Mouse (Mus musculus) megakaryocyte, adult 5-6 weeks (primary cell): ENCODE data around the gene Trib2. TPM values are rescaled to one million over a fixed set of nuclear protein-coding genes. Genes with fewer than 3 reads are reported as not detected.

ENCODE experiments used
- ATAC-seq: 2 replicates; pipeline ENCODE4 v1.8.0; 2016; ENCODE audit warnings: mild to moderate bottlenecking, inconsistent platforms; ENCODE audit not compliant: poor library complexity, severe bottlenecking
- total RNA-seq, 2 experiments: library from RNA; stranded (forward) in 1 of 2; stranded (reverse) in 1 of 2; fragments of 153-499, 151-499 nt in 1 of 2; fragments of 221-1000, 200-1000 nt in 1 of 2; gene quantifications; 2 replicates each; pipeline versions ENCODE4 v1.2.3 to v1.2.4; 2015 to 2017

Trib2 gene
- total RNA-seq, 2 experiments from 2014 or later, result 0.33 to 0.96 TPM

DNA sequence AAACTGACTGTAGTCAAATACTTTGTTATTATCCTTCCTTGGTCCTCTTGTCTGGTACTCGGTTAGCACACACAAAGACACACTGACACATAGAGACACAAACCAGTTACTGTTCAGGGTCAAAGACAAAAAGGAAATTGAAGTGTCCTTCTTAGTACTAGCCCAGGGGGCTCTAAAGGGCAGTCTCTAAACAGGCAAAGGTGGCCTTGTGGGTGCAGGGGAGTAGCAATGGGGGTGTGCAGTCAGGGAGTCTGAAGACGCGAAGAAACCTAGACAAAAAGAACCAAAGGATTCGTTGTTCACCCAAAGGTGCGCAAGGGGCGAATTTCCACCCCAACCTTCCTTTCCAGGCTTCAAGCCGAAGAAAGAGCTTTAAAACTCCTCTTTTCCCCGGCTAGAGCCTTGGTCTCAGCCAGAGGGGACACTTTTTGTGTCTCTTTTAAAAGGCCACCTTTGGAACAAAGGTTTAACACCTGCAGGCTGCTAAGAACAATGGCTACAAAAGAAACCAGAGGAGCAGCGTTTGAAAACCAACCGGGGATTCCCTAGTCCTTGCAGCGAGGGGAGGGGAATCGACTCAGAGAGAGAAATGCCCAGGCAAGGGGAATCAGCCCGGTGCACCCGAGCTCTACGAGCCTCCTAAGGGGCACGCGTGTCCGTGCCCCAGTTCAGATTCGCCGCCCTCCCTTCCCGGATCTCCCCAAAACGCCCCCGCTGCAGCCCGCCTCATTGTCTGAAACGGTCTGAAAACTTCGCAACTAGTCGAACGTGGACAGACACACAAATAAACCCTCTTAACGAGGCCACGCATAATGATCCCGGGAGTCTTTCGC, 2.3 kb downstream of the Trib2 start:
- no peak for ATAC-seq

DNA sequence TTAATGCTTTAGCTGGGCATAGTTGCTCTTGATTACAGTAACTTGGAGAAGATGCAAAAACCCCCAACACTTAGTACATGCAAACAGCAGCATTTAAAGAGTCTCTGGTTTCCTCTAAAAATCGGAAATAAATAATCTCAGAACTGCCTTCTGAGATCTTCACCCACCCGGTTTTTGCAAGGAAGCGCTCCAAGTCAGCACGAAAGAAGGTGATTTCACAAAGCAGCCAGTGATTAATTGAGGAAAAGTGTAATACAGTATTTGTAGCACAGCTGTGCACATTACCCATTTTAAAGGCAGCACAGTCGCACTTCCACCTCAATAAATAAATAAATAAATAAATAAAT, 2.9 kb downstream of the Trib2 start:
- ATAC-seq, result no peak

DNA sequence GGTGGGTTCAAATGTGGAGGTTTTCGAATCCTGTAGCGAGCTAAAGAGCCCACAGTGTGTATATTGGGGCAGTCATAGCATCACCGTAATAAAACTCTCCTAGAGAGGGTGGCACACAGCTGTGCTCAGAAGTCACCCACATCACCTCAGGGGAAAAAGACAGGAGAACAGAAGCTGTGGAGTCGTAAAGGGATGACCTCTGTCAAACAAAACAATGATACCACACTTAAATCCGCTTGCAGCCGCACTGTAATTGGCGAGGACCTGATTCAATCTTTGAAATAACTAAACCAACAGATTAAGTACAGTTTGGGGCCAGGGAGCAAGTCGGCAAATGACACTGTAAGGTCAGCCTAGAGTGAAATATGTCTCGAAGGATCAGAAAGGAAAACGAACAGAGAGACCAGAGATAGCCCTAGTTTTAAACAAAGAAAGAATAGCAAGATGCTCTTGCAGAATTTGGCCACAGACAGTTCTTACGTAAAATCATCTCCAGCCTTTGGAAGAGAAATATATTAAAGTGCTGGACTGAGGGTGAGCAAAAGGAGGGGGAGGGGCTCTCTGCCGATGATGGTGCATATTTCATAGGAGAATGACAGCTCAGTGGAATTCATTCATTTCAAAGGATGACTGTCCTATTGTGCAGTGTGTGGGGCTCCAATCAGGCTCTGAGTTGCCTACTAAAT, 3.4 kb downstream of the Trib2 start:
- ATAC-seq, result no peak

DNA sequence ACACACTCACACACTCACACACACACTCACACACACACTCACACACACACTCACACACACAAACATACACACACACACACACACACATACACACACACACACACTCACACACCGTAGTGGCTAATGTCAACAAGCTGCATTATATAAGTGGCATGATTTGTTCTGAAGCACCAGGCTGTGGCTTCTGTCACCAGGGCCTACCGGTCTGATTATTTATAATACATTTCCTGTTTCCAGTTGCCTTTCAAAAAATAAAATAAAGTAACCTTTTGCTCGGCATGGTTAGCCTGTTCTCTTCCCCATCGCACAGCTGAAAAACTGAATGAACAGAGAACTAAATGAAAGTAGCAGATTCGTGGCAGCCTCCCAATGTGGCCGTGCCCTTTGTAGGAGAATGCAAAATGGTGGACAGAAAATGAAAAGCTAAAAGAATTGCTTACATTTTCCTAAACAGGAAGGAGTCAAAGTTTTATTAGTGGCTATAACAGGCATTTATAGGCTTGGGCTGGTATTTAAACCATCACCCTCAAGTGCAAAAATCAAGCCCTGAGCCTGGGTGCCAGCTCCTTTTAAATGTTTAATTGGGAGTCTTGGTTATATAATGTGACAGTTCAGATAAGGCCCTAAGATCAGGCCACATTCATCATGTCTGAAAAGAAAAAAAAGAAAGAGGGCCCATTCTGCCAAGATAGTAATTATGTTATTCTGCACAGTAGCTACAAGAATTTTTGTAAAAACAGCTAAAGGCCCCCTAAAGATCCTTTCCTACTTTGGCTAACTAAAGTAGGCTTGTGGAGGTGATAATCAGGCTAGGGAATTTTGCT, 4.4 kb downstream of the Trib2 start:
- ATAC-seq, result no peak

DNA sequence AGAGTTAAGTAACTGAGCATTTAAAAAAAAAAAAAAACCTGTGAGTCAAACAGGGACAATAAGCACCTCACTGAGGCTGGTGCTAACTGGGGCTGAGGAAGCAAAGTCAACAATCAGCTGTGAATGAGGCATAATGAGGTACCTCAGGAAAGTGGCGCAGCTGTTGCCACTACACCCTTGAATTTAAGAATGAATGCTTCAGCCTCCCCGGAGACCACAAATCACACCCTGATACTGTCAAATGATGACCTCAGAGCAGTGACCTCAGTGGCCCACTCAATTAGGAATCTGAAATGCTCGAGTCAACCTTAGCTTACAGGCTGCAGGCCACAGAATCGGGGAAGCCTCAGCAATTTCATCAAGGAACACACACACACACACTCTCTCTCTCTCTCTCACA, 5.0 kb downstream of the Trib2 start:
- 0 out of 2 replicates have a peak, but pooled peaks have one; percentile 5 for ATAC-seq

DNA sequence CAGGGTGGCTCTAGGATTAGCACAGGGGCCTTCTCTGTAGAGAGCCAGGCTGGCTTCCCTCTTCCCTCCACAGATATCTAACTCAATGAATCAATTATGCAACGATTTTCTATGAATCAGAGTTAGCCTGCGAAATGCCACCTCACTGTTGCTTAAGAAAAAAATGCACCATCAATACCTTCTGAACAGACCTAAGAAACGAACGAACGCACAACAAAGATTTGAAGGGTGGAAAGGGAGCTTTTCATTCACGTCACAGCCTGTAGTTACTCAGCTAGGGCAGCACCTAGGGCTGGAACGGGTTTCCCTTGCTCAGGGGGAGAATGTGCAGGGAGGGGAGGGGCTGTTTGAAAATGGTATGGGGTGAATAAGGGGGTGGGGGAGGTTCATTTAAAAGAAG, 5.8 kb downstream of the Trib2 start:
- ATAC-seq, result no peak

DNA sequence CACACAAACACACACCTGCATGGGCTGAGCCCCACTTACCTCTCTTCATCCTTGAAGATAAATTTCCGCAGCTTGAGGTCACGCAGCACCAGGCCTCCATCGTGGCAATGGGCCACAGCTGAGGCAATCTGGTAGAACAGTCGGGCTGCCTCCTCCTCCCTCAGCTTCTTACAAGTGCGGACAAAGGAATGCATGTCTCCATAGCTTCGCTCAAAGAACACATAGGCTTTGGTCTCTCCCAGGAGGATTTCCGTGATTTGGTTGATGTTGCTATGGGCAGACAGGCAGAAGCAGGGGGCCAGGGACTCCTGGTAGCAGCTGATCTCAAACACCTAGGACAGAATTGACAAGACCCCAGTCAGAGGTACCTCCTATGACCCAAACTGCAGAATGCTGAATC, 7.1 kb downstream of the Trib2 start:
- no peak for ATAC-seq

DNA sequence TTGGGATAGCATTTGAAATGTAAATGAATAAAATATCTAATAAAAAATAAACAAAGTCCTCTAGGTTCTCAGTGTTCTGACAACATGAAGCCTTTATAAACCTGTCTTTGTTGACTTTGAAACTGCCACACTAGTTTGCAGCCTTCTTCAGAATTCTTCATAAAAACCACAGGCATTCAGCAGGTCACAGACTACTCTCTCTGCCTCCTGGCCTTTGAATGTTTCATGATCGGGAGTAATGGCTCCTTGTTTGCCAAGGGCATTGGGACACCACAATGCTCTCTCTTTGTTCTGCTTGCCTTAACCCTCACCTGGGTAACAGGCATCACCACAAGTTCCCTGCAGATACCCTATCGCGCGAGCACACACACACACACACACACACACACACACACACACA, 7.5 kb downstream of the Trib2 start:
- ATAC-seq, result no peak

DNA sequence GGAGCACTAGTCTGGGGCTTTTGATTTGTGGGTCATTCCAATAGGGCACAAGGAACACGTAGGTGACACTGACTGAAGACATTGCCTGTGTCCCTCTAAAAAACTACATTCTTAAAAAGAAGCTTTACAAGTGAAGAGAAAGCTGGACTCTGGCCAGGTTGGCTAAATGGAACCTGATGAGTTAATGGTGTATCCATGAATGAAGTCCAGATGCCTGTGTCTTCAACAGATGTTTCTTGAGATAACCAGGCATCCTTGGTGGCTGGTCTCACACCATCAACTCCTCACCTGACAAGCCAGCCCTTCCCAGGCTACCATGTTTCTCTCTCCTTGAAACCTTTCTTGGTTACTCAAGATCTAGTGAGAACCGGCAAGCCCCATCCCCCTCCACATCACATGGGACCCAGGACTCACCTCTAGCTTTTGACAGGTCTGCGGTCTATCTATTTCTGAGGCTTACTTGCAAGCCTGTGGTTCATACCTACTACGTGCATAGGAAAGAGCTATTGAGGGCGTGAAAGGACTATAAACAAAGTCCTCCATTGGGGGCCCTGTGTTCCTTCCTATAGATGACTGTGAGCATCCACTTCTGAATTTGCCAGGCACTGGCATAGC, 8.4 kb downstream of the Trib2 start:
- no peak for ATAC-seq

DNA sequence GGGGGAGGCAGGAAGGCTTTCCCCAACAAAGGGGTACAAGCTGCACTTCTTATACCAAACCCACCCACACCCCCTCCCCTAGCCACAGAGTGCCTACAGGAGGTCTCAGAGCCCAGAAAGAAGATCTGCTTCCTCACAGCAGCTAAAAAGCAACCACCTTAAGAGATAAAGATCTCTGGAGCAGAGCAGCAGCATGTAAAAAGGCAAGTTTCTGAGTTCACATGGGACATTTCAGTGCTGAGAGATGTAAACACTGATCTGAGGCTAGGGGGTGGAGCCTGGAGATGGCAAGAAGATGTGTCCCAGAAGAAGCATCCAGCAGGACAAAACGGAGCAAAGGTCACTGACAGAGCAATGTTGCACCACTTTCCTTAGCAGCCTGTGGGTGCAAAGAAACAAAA, 11.8 kb downstream of the Trib2 start:
- no peak for ATAC-seq

DNA sequence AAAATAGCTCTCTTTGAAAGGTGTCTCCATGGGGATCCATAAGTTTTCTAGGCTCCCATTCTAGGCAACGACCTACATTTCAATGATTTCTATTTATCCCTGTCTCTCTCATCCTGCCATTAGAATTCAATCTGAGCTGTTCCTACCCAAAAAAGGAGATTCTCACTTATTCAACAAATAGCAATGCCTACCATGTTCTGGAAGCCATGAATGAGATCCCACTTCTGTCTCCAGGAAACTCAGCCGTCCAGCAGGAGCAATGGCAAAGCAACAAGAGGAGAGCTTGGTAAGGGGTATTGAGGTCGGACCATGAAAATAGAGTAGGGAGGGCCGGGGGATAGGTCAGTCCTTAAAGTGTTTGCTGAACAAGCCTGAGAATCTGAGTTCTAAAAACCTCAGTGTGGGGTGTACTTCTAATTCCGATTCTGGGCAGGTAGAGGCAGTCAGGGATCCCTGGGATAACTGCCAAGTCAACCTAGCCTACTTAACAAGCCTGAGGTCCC, 12.7 kb downstream of the Trib2 start:
- ATAC-seq, result no peak

DNA sequence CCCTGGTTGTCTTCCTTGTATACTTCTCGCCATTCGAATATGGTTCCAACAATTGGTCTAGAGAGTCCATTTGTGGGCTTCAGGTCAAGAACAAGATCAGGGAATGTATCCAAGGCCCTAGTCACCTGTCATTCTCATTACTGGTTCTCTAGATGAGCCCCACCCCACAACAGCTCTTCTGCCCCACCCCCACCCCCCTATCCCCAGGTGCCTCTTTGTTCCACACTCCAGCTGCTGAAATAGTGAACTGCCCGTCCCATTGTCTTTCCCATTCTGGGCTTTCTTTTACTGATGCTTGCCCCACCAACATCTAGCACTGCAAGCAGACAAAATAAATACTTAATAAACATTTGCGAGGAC, 15.2 kb downstream of the Trib2 start:
- ATAC-seq, result no peak

DNA sequence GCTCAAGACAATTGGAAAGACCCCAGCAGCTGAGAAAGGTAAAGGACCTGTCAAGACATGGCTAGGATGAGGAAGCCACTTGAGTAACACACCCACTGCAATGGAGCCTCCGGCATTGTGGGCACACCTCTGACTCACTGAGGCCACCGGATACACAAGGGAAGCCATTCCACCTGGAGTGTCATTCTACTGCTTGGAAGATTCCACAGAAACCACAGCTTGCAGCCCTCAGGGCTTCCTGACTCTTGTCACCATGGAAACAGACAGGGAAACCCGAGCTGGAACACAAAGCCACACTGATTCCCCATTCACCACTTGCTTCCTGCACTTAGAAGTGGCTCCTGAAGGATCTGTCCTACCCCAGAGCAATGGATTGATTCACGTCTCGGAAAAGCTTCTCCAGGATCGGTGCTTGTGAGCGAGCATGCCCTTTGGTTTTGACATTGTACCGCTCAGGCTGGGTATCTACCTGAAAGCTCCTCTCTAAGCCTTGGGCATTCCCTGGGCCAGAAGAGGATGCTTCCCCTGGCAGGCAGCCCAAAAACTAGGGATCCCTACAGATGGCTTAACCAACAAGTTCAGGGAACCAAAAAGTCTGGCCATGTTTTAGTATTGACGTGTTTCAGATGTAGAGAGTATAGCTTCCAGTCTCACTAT, 15.7 kb downstream of the Trib2 start:
- no peak for ATAC-seq

DNA sequence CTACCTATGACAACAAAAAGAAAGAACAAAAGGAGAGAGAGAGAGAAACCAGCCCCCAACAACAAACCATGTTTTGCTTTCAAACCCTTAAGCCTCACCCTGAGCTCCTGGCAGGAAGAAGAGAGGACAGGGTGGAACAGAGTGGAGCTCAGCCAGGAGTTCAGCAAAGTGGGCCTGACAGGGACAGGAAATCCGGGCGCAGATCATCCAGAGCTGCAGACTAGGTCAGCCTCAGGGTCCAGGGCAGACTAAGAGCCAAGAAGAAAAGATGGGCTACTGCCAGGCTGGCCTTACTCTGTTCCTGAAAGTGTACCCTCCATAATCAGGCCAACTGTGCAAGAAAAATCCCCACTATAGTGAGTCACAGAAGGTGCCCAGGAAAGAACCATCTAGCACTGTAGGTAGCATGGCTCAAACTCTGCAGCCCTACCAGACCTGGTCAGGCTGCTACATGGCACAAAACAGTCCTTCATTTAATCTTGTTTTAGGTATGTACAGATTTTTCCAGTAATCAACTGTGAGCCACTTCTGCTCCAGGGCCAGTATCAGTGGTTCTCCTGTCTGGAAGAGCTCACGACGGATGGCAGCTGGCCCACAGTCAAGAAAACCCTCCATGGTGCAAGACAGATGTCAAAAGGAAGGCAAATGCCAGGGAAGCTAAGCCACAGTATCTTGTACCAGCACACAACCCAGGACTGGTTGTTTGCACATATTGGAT, 16.4 kb downstream of the Trib2 start:
- no peak for ATAC-seq

DNA sequence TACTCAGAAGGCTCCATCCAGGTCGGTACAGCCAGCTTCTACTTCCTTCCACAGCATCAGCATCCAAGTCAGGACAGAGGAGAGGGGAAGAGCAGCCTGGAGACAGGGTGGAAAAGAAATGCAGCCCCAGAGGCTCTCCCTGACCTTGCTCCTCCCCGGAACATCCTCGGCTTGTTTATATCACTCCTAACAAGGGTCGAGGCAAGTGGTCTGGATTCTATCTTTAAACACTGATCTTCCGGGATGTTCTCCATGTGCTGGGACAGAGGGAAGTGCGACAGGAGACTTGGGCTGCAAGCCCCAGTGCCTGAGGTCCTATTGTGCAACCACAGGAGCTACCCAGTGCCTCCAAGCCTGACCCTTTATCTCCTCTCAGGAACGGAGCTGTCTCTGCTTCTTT, 18.7 kb downstream of the Trib2 start:
- ATAC-seq, result no peak

DNA sequence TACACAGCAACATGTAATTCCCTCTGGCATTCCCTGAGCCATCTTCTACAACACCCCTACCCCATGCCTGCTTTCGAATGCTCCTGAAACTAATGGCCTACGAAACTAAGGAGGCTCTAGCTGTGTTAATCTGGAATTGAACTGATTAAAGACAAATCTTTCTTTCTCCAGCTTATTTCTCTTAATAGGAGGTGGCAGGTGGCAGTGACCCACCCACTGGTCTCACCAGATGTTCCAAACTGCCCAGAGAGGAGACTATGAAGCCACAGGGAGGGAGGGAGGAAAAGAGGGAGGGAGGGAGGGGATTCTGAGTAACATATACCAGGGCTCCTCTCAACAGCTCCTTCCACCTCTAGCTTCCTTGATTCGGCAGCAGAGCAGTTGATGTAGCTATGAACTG, 20.8 kb downstream of the Trib2 start:
- no peak for ATAC-seq

DNA sequence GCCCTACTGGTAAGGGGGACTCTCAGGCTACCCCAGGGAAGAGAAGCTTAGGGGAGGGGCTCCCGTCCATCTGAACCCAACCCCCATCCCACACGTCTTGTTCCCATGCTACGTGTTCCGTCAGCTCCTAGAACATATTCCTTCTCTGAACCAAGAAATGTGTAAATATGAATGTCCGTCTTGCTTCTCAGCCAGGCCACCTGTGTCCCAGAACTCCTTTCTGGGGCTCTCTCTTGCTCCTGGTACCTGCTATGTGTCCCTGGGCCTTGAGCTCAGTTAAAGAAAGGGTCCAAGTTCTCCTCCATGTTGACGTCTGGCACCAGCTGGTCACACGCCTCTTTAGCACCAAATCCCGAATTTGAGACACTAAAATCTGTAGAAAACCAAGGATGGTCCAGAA, 23.4 kb downstream of the Trib2 start:
- ATAC-seq, result no peak

DNA sequence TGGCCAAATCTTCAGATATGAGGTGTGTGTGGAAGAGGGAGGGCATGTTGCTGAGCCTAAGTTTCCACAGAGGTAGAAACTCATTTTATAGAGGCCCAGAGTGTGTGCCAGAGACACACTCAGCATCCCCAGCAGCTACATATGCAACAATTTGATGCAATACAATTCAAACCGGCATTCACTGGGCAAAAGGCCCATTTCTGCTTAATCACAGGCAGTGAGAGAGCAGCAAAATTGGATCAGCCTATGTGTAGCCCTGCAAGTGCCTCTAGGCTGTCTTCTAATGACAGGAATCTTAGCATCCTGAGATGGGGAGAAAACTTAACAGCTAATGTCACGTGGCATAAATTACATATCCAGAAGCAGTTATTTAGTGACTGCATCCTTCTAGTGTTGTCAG, 26.5 kb downstream of the Trib2 start:
- no peak for ATAC-seq

DNA sequence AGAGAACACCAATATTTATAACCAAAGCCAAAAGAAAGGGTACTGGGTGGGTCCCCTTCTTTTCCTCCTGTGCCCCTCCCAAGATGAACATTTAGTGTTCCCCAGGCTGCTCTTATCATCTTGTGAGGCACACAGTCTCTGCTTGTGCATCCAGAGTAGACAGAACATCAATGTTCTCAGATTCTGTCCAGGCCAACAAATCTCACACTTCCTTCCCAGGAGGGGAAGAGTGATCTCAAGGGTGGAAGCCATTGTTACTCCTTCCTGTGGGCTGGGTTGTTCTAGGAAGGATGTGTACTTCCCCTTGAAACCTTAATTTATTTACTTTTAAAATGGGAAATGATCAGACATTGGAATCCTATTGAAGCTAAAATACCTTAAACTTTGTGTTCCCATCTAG, 39.7 kb downstream of the Trib2 start:
- no peak for ATAC-seq

DNA sequence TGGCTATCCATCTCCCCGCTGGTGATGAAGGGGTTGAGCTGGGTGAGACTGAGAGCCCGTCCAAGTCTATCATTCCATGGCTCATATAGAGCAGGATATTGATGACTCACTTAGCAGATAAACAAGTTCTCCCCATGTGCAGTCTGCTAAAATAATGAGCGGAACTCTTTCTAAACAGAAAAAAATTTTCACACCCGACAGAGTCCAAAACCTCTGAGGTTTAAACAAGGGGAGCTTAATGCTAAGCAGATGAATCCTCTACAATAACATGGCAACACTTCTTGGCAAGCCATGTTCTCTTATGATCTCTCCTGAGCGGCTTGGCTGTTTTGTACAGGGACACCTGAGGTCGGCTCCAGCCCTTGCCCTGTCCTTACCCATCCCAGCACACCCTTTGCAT, 45.0 kb downstream of the Trib2 start:
- ATAC-seq, result no peak
